In the genomic region with DNA sequence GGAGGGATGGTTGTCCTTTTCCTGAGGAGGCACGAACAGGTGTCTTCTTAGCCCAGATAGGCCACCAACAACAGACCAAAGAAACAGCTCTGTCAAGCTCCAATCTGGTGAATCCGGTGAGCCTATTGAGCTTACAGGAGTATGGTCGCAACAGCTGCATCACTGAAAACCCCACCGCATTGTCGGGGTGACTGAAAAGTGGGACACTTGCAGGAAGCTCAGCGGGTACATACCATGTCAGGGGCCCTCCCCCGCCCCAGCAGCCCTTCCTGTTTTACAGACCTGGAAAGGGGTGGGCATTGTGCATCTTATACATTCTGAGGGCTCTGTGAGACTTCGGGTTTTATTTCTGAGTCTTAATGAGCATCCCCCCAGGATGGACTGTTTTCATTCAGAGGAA, we compare ENCODE assay signal across 33 mouse cellular contexts. TPM values are rescaled to one million over a fixed set of nuclear protein-coding genes. Genes with fewer than 3 reads are reported as not detected.
DNase-seq lines count a peak whose midpoint lies in the region; ATAC-seq and TF ChIP-seq lines count a peak whose summit lies in the region.
"Had no signal": no experiment of that assay in that cellular context is flagged by ENCODE, and none has a peak within 500 bp of the region (broad histone marks: within the 10 kb centered on the region; RNA-seq: fewer than 3 reads in every experiment).

No protein-coding gene starts in this region.

- peak overlapping the region; percentile 23; the same call in 1 of the 2 replicates for H3K4me3 ChIP-seq in thymus, adult 2 months (ENCODE audit: control insufficient read depth, insufficient read depth, low read length)
- H3K4me3 ChIP-seq: embryonic facial prominence, embryonic 12.5 days; embryonic facial prominence, embryonic 15.5 days; hindbrain, embryonic 12.5 days; hindbrain, embryonic 15.5 days had no signal

- TF ChIP-seq POLR2A in thymus, adult 2 months (IDR thresholded peaks at IDR 0.05; ENCODE audit: control insufficient read depth, extremely low read depth, insufficient read depth, low read length, poor library complexity): no peak; the same call in 1 of the 2 replicates

- peak overlapping the region; percentile 87 for H3K27ac ChIP-seq in thymus, adult 2 months (ENCODE audit: control insufficient read depth, insufficient read depth, low read length)
- H3K27ac ChIP-seq: embryonic facial prominence, embryonic 12.5 days; embryonic facial prominence, embryonic 15.5 days; hindbrain, embryonic 12.5 days; hindbrain, embryonic 15.5 days had no signal

- 12% methylated on average over 8 of the region's 8 CpGs for WGBS in thymus, adult 2 months

- peaks cover 20% of the 10 kb centered on the region for H3K4me1 ChIP-seq in thymus, adult 2 months (replicated peaks; ENCODE audit: control insufficient read depth, insufficient read depth, low read length)
- H3K4me1 ChIP-seq: embryonic facial prominence, embryonic 12.5 days; embryonic facial prominence, embryonic 15.5 days; hindbrain, embryonic 12.5 days; hindbrain, embryonic 15.5 days had no signal

- intact Hi-C loops in left cerebral cortex, postnatal 4 days (cut with DNase I): no loop called here

- H3K27me3 ChIP-seq in thymus, adult 2 months (ENCODE audit: control insufficient read depth, insufficient read depth, low read length): no peaks in the 10 kb centered on the region
- H3K27me3 ChIP-seq: embryonic facial prominence, embryonic 12.5 days; embryonic facial prominence, embryonic 15.5 days; hindbrain, embryonic 12.5 days; hindbrain, embryonic 15.5 days had no signal

- TF ChIP-seq CTCF in thymus, adult 2 months (IDR thresholded peaks at IDR 0.05; ENCODE audit: borderline replicate concordance, control insufficient read depth, extremely low read depth, insufficient read depth, low read length, poor library complexity): no peak

- DNase-seq in thymus, adult 2 months: peak; percentile 87
- peak; percentile 92 for DNase-seq in thymus, postnatal 14 days
- peak; percentile 86 for DNase-seq in thymus, postnatal 4 days
- DNase-seq in left cerebral cortex, postnatal 4 days: no peak
- DNase-seq in spleen, postnatal 4 days (ENCODE audit: low spot score in 2 of 2): no peak
- DNase-seq: adrenal gland, adult 8-10 months; adrenal gland, postnatal 25 days; cerebellum, adult 18-20 months; cerebellum, adult 9-10 months; cerebellum, postnatal 14 days; forebrain, postnatal 0 days; heart, adult 11 months had no signal

- H3K36me3 ChIP-seq in thymus, adult 2 months (ENCODE audit: control insufficient read depth, insufficient read depth, low read length): peaks cover 25% of the 10 kb centered on the region

- 0 out of 2 replicates have a peak, but pooled peaks have one; percentile 20 for ATAC-seq in megakaryocyte progenitor cell, adult 5-6 weeks (replicated peaks; ENCODE audit: poor library complexity)
- no peak for ATAC-seq in inflammation-experienced regulatory T-cells, adult 6 months
- ATAC-seq: activated CD4-positive, CD25-positive, alpha-beta regulatory T cell, adult 4 months; CD4-positive, CD25-positive, alpha-beta regulatory T cell, adult 4 months; forebrain, embryonic 14.5 days; forebrain, postnatal 0 days had no signal

RNA-seq across cellular contexts. Expression of a gene that starts 16.7 kb away (rescaled TPM):
- 1.9 and 3.7 TPM in 2 replicates for total RNA-seq in megakaryocyte progenitor cell, adult 5-6 weeks (2015)
- total RNA-seq in megakaryocyte progenitor cell, adult 5-6 weeks (2017): 2.9 and 5.0 TPM in 2 replicates
- polyA plus RNA-seq in thymus, adult 2 months (2012; rRNA removed): 10.4 and 15.4 TPM in 2 replicates
- 10 to 100 TPM; 14.5 to 14.6 TPM for total RNA-seq in left cerebral cortex, postnatal 4 days (2021)
- 10 to 100 TPM in 2 of 3 experiments, 1 to 10 TPM in 1; 7.3 to 12.4 (median 11.2) TPM for polyA plus RNA-seq in inflammation-experienced regulatory T-cells, adult 6 months (2017; shearing (Covaris generic))

RNA-seq across cellular contexts. Expression of a gene that starts 20.3 kb away (rescaled TPM):
- 23.9 and 29.2 TPM in 2 replicates for total RNA-seq in megakaryocyte progenitor cell, adult 5-6 weeks (2015)
- 7.9 and 9.5 TPM in 2 replicates for total RNA-seq in megakaryocyte progenitor cell, adult 5-6 weeks (2017)
- polyA plus RNA-seq in thymus, adult 2 months (2012; rRNA removed): 2.7 and 3.9 TPM in 2 replicates
- 10 to 100 TPM; 11.9 to 12.4 TPM for total RNA-seq in left cerebral cortex, postnatal 4 days (2021)
- polyA plus RNA-seq in inflammation-experienced regulatory T-cells, adult 6 months (2017; shearing (Covaris generic)): 1 to 10 TPM; 7.8 to 9.5 (median 8.9) TPM

RNA-seq across cellular contexts. Expression of a gene that starts 34.0 kb away (rescaled TPM):
- total RNA-seq in megakaryocyte progenitor cell, adult 5-6 weeks (2015): 1.4 and 1.5 TPM in 2 replicates
- 1.8 and 1.9 TPM in 2 replicates for total RNA-seq in megakaryocyte progenitor cell, adult 5-6 weeks (2017)
- polyA plus RNA-seq in thymus, adult 2 months (2012; rRNA removed): 0.11 TPM in 2 replicates
- total RNA-seq in left cerebral cortex, postnatal 4 days (2021): under 1 TPM; 0.20 to 0.40 TPM
- polyA plus RNA-seq in inflammation-experienced regulatory T-cells, adult 6 months (2017; shearing (Covaris generic)): not detected
- total RNA-seq: adrenal gland, adult 8-10 months; adrenal gland, postnatal 25 days; gastrocnemius, adult 8-10 months; heart, postnatal 25 days had no signal
- polyA plus RNA-seq: activated CD4-positive, CD25-positive, alpha-beta regulatory T cell, adult 4 months; C2C12; CD4-positive, CD25-positive, alpha-beta regulatory T cell, adult 4 months; embryonic facial prominence, embryonic 12.5 days; embryonic facial prominence, embryonic 15.5 days; forebrain, embryonic 11.5 days; forebrain, embryonic 14.5 days; forebrain, postnatal 0 days; heart, embryonic 14.5 days; hindbrain, embryonic 12.5 days; hindbrain, embryonic 15.5 days had no signal

RNA-seq across cellular contexts. Expression of a gene that starts 36.8 kb away (rescaled TPM):
- 0.90 and 1.1 TPM in 2 replicates for total RNA-seq in megakaryocyte progenitor cell, adult 5-6 weeks (2015)
- total RNA-seq in megakaryocyte progenitor cell, adult 5-6 weeks (2017): 2.0 and 3.0 TPM in 2 replicates
- polyA plus RNA-seq in thymus, adult 2 months (2012; rRNA removed): 17.4 and 18.9 TPM in 2 replicates
- 10 to 100 TPM; 18.4 TPM for total RNA-seq in left cerebral cortex, postnatal 4 days (2021)
- polyA plus RNA-seq in inflammation-experienced regulatory T-cells, adult 6 months (2017; shearing (Covaris generic)): 10 to 100 TPM in 1 of 3 experiments, 1 to 10 TPM in 2; 3.3 to 11.0 (median 8.5) TPM

RNA-seq across cellular contexts. Expression of a gene that starts 44.7 kb away (rescaled TPM):
- not detected in 2 replicates for total RNA-seq in megakaryocyte progenitor cell, adult 5-6 weeks (2015)
- total RNA-seq in megakaryocyte progenitor cell, adult 5-6 weeks (2017): not detected in 2 replicates
- not detected in 2 replicates for polyA plus RNA-seq in thymus, adult 2 months (2012; rRNA removed)
- total RNA-seq in left cerebral cortex, postnatal 4 days (2021): not detected
- not detected for polyA plus RNA-seq in inflammation-experienced regulatory T-cells, adult 6 months (2017; shearing (Covaris generic))
- total RNA-seq: adrenal gland, adult 8-10 months; adrenal gland, postnatal 25 days; common myeloid progenitor, adult 5-6 weeks; forebrain, postnatal 0 days; gastrocnemius, adult 8-10 months; gastrocnemius, postnatal 4 days; heart, adult 8-10 months; heart, postnatal 25 days; hematopoietic stem cell, adult 5-6 weeks; MEL had no signal
- polyA plus RNA-seq: brain, embryonic 14.5 days; C2C12; CD4-positive, CD25-positive, alpha-beta regulatory T cell, adult 4 months; embryonic facial prominence, embryonic 12.5 days; embryonic facial prominence, embryonic 15.5 days; forebrain, embryonic 11.5 days; forebrain, embryonic 14.5 days; forebrain, postnatal 0 days; heart, postnatal 0 days; hindbrain, embryonic 12.5 days; hindbrain, embryonic 15.5 days had no signal

Comparison
In these comparisons a context has a peak if more than half of its experiments do, and no peak if none do; other contexts are left out.
1. DNase-seq: peak in thymus, adult 2 months (single experiment), thymus, postnatal 14 days (single experiment) and thymus, postnatal 4 days (single experiment); none in left cerebral cortex, postnatal 4 days (single experiment) and spleen, postnatal 4 days (0 of 2).